Mouse (Mus musculus): ENCODE results near the gene Camk2g. TPM values are rescaled to one million over a fixed set of nuclear protein-coding genes. Genes with fewer than 3 reads are reported as not detected.

The Camk2g gene
- polyA plus RNA-seq, 1 experiment, result 74.2 TPM

GRCm38 (mm10) chr14:20689009-20689408 lies 104.9 kb downstream of the Camk2g start:
- Histone ChIP-seq H3K79me3 (ENCODE audit: low read depth) (no peaks in the 10 kb centered on the region), H3ac (ENCODE audit: control insufficient read depth, insufficient read length, low read depth) (no peak overlapping the region), H3K79me2 (ENCODE audit: control insufficient read depth, insufficient read depth) (no peaks in the 10 kb centered on the region), H3K4me3 (ENCODE audit: insufficient read depth, poor library complexity, severe bottlenecking) (no peak overlapping the region), H3K27me3 (ENCODE audit: control insufficient read depth, insufficient read depth, insufficient read length) (no peaks in the 10 kb centered on the region), H3K36me3 (ENCODE audit: control insufficient read depth, insufficient read depth) (peaks cover 97% of the 10 kb centered on the region)
- TF ChIP-seq MYOD1 (IDR thresholded peaks at IDR 0.05; ENCODE audit: control insufficient read depth, insufficient read length, low read depth) (no peak), FOSL1 (IDR thresholded peaks at IDR 0.05; ENCODE audit: insufficient read depth, low read length, poor library complexity, severe bottlenecking) (no peak), MYOG (IDR thresholded peaks at IDR 0.05; ENCODE audit: control insufficient read depth, extremely low read depth, insufficient read length) (no peak), CTCF (IDR thresholded peaks at IDR 0.05; ENCODE audit: control insufficient read depth, insufficient read depth, insufficient read length) (no peak), USF1 (IDR thresholded peaks at IDR 0.05; ENCODE audit: low read depth) (no peak), MAX (IDR thresholded peaks at IDR 0.05) (no peak), CEBPB (IDR thresholded peaks at IDR 0.05; ENCODE audit: low read depth) (no peak)

- no peaks in the 10 kb centered on the region for H3K27me3 ChIP-seq (ENCODE audit: control insufficient read depth, insufficient read depth, insufficient read length)
- H3K4me3 ChIP-seq (ENCODE audit: insufficient read depth, poor library complexity, severe bottlenecking), result no peak overlapping the region
- peaks cover 98% of the 10 kb centered on the region for H3K36me3 ChIP-seq (ENCODE audit: control insufficient read depth, insufficient read depth)
- H3ac ChIP-seq (ENCODE audit: control insufficient read depth, insufficient read length, low read depth), result no peak overlapping the region
- TF ChIP-seq FOSL1 (IDR thresholded peaks at IDR 0.05; ENCODE audit: insufficient read depth, low read length, poor library complexity, severe bottlenecking), result no peak
- no peak for TF ChIP-seq CEBPB (IDR thresholded peaks at IDR 0.05; ENCODE audit: low read depth)
- no peak for TF ChIP-seq MYOD1 (IDR thresholded peaks at IDR 0.05; ENCODE audit: control insufficient read depth, insufficient read length, low read depth)
- TF ChIP-seq CTCF (IDR thresholded peaks at IDR 0.05; ENCODE audit: control insufficient read depth, insufficient read depth, insufficient read length), result no peak
- TF ChIP-seq USF1 (IDR thresholded peaks at IDR 0.05; ENCODE audit: low read depth), result no peak
- TF ChIP-seq MYOG (IDR thresholded peaks at IDR 0.05; ENCODE audit: control insufficient read depth, extremely low read depth, insufficient read length), result no peak
- no peak for TF ChIP-seq MAX (IDR thresholded peaks at IDR 0.05)
- no peaks in the 10 kb centered on the region for H3K79me2 ChIP-seq (ENCODE audit: control insufficient read depth, insufficient read depth)
- no peaks in the 10 kb centered on the region for H3K79me3 ChIP-seq (ENCODE audit: low read depth)
Measured at GRCm38 (mm10) chr14:20686576-20686975, 107.3 kb downstream of the Camk2g start.

Small RNA genes within 50 kb of the gene (microRNA-seq; reads per million reads assigned to microRNA genes)
- 1.8 reads per million, percentile 38 among the genes with 10 or more reads in this experiment for gene Mir6946 (ENCODE audit: borderline microRNAs expressed)

Other genes with a start within 250 kb of the Camk2g start
- 29.9 TPM for gene Ppp3cb, start 247.5 kb downstream of the Camk2g start, polyA plus RNA-seq (2012; fragmentation: generic; extraction: Trizol)
- 3.3 TPM for gene Usp54, start 153.0 kb downstream of the Camk2g start, polyA plus RNA-seq (2012; fragmentation: generic; extraction: Trizol)
- 0.50 TPM for gene Myoz1, start 137.5 kb downstream of the Camk2g start, polyA plus RNA-seq (2012; fragmentation: generic; extraction: Trizol)
- gene Synpo2l, start 125.7 kb downstream of the Camk2g start, polyA plus RNA-seq (2012; fragmentation: generic; extraction: Trizol), result 42.3 TPM
- 63.4 TPM for gene Sec24c, start 119.8 kb downstream of the Camk2g start, polyA plus RNA-seq (2012; fragmentation: generic; extraction: Trizol)
- 6.3 TPM for gene Fut11, start 99.1 kb downstream of the Camk2g start, polyA plus RNA-seq (2012; fragmentation: generic; extraction: Trizol)
- 177 TPM for gene Chchd1, start 91.1 kb downstream of the Camk2g start, polyA plus RNA-seq (2012; fragmentation: generic; extraction: Trizol)
- gene Zswim8, start 86.5 kb downstream of the Camk2g start, polyA plus RNA-seq (2012; fragmentation: generic; extraction: Trizol), result 74.0 TPM
- 13.5 TPM for gene Ndst2, start 59.5 kb downstream of the Camk2g start, polyA plus RNA-seq (2012; fragmentation: generic; extraction: Trizol)
- gene Plau, start 42.6 kb upstream of the Camk2g start, polyA plus RNA-seq (2012; fragmentation: generic; extraction: Trizol), result 106 TPM
- 129 TPM for gene Vcl, start 135.3 kb upstream of the Camk2g start, polyA plus RNA-seq (2012; fragmentation: generic; extraction: Trizol)